Mouse (Mus musculus) spleen, adult 2 months (tissue): ENCODE results near the gene Akt2.

ENCODE experiments used
- CTCF ChIP-seq: fragments of 200-500 bp; IDR thresholded peaks from 2 replicates; pipeline ENCODE4 v1.5.1; 2011; ENCODE audit warnings: mild to moderate bottlenecking, inconsistent platforms; ENCODE audit not compliant: insufficient read depth, insufficient read length, insufficient replicate concordance; ENCODE audit errors: extremely low read depth
- POLR2A ChIP-seq: fragments of 200-500 bp; IDR thresholded peaks from 2 replicates; pipeline ENCODE4 v1.6.1; 2011; ENCODE audit warnings: low read depth, low read length, inconsistent platforms

DNA sequence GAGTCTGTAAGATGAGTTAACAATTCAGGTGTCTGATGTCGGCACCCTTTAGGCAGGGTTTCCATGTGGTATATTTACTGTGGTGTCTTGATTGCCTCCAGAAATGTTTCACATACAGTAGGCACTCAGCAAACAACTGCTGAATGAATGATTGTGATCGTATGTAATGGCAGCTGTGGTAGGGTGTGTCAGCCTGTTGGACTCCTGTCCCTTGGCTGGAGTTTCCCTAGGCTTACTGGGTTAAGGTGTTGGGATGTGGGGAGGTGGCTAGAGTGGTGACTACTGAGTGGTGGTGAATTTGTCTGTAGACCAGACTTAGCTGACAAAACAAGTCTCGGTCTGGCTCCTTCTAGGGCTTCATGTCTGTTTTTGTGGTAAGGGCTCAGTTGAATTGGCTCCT, 19.0 kb downstream of the Akt2 start:
- TF ChIP-seq POLR2A: no peak
- TF ChIP-seq CTCF: no peak
